Mouse (Mus musculus): Measurements from ENCODE around the gene Chrna9.

DNA sequence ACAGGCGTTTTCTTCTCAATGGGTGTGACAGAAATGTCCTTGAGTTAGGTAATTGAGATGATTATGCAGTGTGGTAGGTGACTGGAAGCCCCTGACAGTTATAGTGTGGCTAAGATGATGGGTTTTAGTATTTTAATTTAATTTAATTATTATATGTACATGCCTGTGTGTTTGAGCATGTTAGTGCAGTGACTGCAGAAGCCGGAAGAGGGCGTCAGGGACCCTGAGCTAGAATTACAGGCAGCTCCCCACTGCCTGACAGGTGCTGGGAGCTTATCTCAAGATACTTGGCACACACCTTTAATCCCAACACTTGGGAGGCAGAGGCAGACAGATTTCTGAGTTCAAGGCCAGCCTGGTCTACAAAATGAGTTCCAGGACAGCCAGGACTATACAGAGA lies 33.3 kb downstream of the Chrna9 start:
- TF ChIP-seq POLR2A (IDR thresholded peaks at IDR 0.05; ENCODE audit: control insufficient read depth, low read depth, low read length) (no peak), CTCF (IDR thresholded peaks at IDR 0.05; ENCODE audit: control insufficient read depth, insufficient read depth, insufficient replicate concordance, low read depth, low read length) (no peak)
